ENCODE assay signal across 10 mouse cellular contexts in the genomic region with DNA sequence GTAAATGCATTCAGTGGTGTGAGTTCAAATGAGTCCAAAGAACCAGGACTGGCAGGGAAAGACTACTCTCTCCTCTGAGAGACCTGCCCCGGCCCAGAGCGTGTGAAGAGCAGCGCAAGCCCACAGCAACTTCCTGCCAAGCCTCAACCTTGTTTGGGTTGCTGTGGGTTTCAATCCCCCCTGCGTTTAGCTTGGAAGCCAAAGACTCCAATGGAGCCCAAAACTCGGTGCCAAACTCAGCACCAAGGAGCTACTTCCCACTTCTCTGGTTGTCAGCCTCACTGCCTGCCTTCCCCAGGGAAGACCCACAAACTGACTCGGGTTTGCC.
DNase-seq lines count a peak whose midpoint lies in the region; ATAC-seq lines count a peak whose summit lies in the region.
"Had no signal": no experiment of that assay in that cellular context is flagged by ENCODE, and none has a peak within 500 bp of the region (broad histone marks: within the 10 kb centered on the region; RNA-seq: fewer than 3 reads in every experiment).

No protein-coding gene starts in this region.

- H3K9ac ChIP-seq in heart, embryonic 11.5 days (ENCODE audit: low read depth, low read length): 0 out of 2 replicates have a peak overlapping the region, but pooled peaks have one; percentile 22
- H3K9ac ChIP-seq in limb, embryonic 12.5 days (replicated peaks): no peak overlapping the region
- no peak overlapping the region for H3K9ac ChIP-seq in kidney, embryonic 16.5 days (replicated peaks; ENCODE audit: low read length)

- no peak overlapping the region for H3K4me3 ChIP-seq in heart, embryonic 11.5 days (ENCODE audit: low read depth, low read length)
- H3K4me3 ChIP-seq in limb, embryonic 12.5 days (replicated peaks): no peak overlapping the region
- no peak overlapping the region for H3K4me3 ChIP-seq in kidney, embryonic 16.5 days (ENCODE audit: low read length)

- no peaks in the 10 kb centered on the region for H3K27me3 ChIP-seq in heart, embryonic 11.5 days (ENCODE audit: control insufficient read depth, insufficient read depth, low read length)
- H3K27me3 ChIP-seq in limb, embryonic 12.5 days: peaks cover 5% of the 10 kb centered on the region; the same call in 1 of the 2 replicates
- H3K27me3 ChIP-seq in kidney, embryonic 16.5 days (ENCODE audit: insufficient read depth, low read length): no peaks in the 10 kb centered on the region

- peak; percentile 7 for DNase-seq in ES-CJ7 (ENCODE audit: low read depth, low spot score)
- DNase-seq in ZHBTc4 (ENCODE audit: low read depth, low spot score): peak; percentile 38
- no peak for DNase-seq in kidney, adult 9 months
- DNase-seq in kidney, postnatal 36 days: no peak
- DNase-seq in urinary bladder, postnatal 14 days (ENCODE audit: low spot score): no peak
- DNase-seq: cerebellum, adult 2 months; thymus, postnatal 36 days had no signal

- peak overlapping the region; percentile 22 for H3K4me2 ChIP-seq in heart, embryonic 11.5 days
- no peak overlapping the region for H3K4me2 ChIP-seq in limb, embryonic 12.5 days
- no peak overlapping the region for H3K4me2 ChIP-seq in kidney, embryonic 16.5 days (replicated peaks; ENCODE audit: low read depth, low read length)

- H3K9me3 ChIP-seq in heart, embryonic 11.5 days (replicated peaks; ENCODE audit: control insufficient read depth, low read length): no peaks in the 10 kb centered on the region
- H3K9me3 ChIP-seq in limb, embryonic 12.5 days: no peaks in the 10 kb centered on the region
- H3K9me3 ChIP-seq in kidney, embryonic 16.5 days (ENCODE audit: low read length): no peaks in the 10 kb centered on the region

- no peaks in the 10 kb centered on the region for H3K36me3 ChIP-seq in heart, embryonic 11.5 days (ENCODE audit: control insufficient read depth, insufficient read depth, low read length)
- no peaks in the 10 kb centered on the region for H3K36me3 ChIP-seq in limb, embryonic 12.5 days
- H3K36me3 ChIP-seq in kidney, embryonic 16.5 days (ENCODE audit: insufficient read depth, low read length): no peaks in the 10 kb centered on the region

- WGBS in heart, embryonic 11.5 days (ENCODE audit: insufficient replicate concordance): 54% methylated on average over 6 of the region's 6 CpGs
- 63% methylated on average over 6 of the region's 6 CpGs for WGBS in limb, embryonic 12.5 days
- WGBS in kidney, embryonic 16.5 days: 65% methylated on average over 6 of the region's 6 CpGs

- peaks cover 18% of the 10 kb centered on the region for H3K4me1 ChIP-seq in heart, embryonic 11.5 days (ENCODE audit: control insufficient read depth, insufficient read depth, low read length)
- H3K4me1 ChIP-seq in limb, embryonic 12.5 days (replicated peaks): peaks cover 46% of the 10 kb centered on the region
- peaks cover 18% of the 10 kb centered on the region for H3K4me1 ChIP-seq in kidney, embryonic 16.5 days (ENCODE audit: insufficient read depth, low read length)

- no peak overlapping the region for H3K27ac ChIP-seq in heart, embryonic 11.5 days (ENCODE audit: low read depth, low read length)
- peak overlapping the region; percentile 84 for H3K27ac ChIP-seq in limb, embryonic 12.5 days
- H3K27ac ChIP-seq in kidney, embryonic 16.5 days (ENCODE audit: low read length): no peak overlapping the region

- no peak for ATAC-seq in heart, embryonic 11.5 days (replicated peaks; ENCODE audit: insufficient number of reproducible peaks, low FRiP score, low TSS enrichment)
- no peak for ATAC-seq in limb, embryonic 12.5 days (ENCODE audit: insufficient number of reproducible peaks, insufficient read depth, low FRiP score, low TSS enrichment, low read depth)
- ATAC-seq in kidney, embryonic 16.5 days (ENCODE audit: low FRiP score, low TSS enrichment): no peak

Comparison
In these comparisons a context has a peak if more than half of its experiments do, and no peak if none do; other contexts are left out.
1. DNase-seq: peak in ES-CJ7 (single experiment) and ZHBTc4 (single experiment); none in kidney, adult 9 months (single experiment), kidney, postnatal 36 days (0 of 2) and urinary bladder, postnatal 14 days (single experiment).